8 mouse cellular contexts compared by ENCODE assay signal in the genomic region with DNA sequence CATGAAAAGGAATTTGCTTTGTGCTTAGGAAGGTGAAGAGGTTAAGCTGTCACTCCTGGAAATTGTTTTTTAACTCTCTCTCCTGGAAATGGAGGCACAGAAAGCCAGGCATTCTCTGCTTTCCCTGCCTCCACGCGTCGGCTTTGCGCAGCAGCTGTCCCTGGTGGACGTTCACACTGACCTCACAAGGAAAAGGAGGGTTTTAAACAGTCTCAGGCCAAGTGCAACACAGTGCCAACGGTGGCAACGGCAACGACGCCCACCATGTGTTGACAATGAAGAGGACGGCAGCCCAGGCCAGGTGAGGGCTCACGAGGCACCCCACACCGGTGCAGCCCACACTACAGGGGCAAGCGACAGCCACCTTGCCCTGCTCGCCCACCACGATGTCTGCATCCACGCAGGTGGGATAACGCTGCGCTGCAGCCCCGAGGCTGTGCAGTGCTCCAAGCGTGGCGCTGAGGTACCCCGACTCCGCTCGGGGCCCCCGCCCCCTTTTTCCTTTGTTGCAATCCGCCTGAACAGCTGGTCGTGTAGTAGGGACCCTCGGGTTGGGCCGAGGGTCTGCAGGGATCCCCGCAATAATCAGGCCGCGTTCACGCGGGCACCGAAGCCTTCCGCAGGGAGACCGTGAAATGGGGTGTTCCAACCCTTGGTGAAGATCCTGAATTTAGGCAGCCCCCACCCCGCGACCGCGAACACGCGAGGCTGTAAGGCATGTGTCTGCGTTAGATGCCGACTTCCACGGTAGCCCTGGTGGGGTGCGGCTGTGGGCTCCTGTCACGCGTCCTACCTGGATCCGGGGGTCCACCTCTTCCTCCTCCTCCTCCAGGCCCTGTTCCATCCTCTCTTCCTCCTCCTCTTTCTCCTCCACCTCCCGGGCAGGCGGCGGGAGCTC. TPM values are rescaled to one million over a fixed set of nuclear protein-coding genes. Genes with fewer than 3 reads are reported as not detected.
DNase-seq lines count a peak whose midpoint lies in the region; ATAC-seq and TF ChIP-seq lines count a peak whose summit lies in the region.

No protein-coding gene starts in this region.

- peak overlapping the region; percentile 90 for H3K9ac ChIP-seq in heart, embryonic 12.5 days
- H3K9ac ChIP-seq in kidney, embryonic 15.5 days: peak overlapping the region; percentile 68
- peak overlapping the region; percentile 84 for H3K9ac ChIP-seq in stomach, postnatal 0 days (ENCODE audit: low read length)

- H3K4me1 ChIP-seq in heart, embryonic 12.5 days (replicated peaks): peaks cover 49% of the 10 kb centered on the region
- H3K4me1 ChIP-seq in kidney, embryonic 15.5 days: peaks cover 47% of the 10 kb centered on the region
- H3K4me1 ChIP-seq in midbrain, embryonic 10.5 days: peaks cover 30% of the 10 kb centered on the region
- no peaks in the 10 kb centered on the region; the same call in 1 of the 2 replicates for H3K4me1 ChIP-seq in stomach, postnatal 0 days (replicated peaks; ENCODE audit: control insufficient read depth, insufficient read depth)

- H3K27me3 ChIP-seq in heart, embryonic 12.5 days (replicated peaks): no peaks in the 10 kb centered on the region
- no peaks in the 10 kb centered on the region for H3K27me3 ChIP-seq in kidney, embryonic 15.5 days
- H3K27me3 ChIP-seq in midbrain, embryonic 10.5 days (ENCODE audit: low read depth, poor library complexity, severe bottlenecking): peaks cover 46% of the 10 kb centered on the region
- H3K27me3 ChIP-seq in stomach, postnatal 0 days (ENCODE audit: control insufficient read depth, insufficient read depth, low read length): no peaks in the 10 kb centered on the region

- no peaks in the 10 kb centered on the region for H3K9me3 ChIP-seq in heart, embryonic 12.5 days (replicated peaks)
- H3K9me3 ChIP-seq in kidney, embryonic 15.5 days (replicated peaks): no peaks in the 10 kb centered on the region
- no peaks in the 10 kb centered on the region for H3K9me3 ChIP-seq in midbrain, embryonic 10.5 days (replicated peaks)
- H3K9me3 ChIP-seq in stomach, postnatal 0 days (ENCODE audit: control insufficient read depth, low read length): no peaks in the 10 kb centered on the region

- peak; percentile 33 for ATAC-seq in heart, embryonic 12.5 days (ENCODE audit: insufficient number of reproducible peaks, low FRiP score)
- ATAC-seq in kidney, embryonic 15.5 days (replicated peaks; ENCODE audit: low FRiP score): peak; percentile 52
- ATAC-seq in stomach, postnatal 0 days (ENCODE audit: low FRiP score, low TSS enrichment): peak; percentile 39

- H3K36me3 ChIP-seq in heart, embryonic 12.5 days: no peaks in the 10 kb centered on the region
- H3K36me3 ChIP-seq in kidney, embryonic 15.5 days: no peaks in the 10 kb centered on the region
- H3K36me3 ChIP-seq in midbrain, embryonic 10.5 days: no peaks in the 10 kb centered on the region
- H3K36me3 ChIP-seq in stomach, postnatal 0 days (ENCODE audit: control insufficient read depth, insufficient read depth, low read length): no peaks in the 10 kb centered on the region

- H3K4me3 ChIP-seq in heart, embryonic 12.5 days: peak overlapping the region; percentile 87
- H3K4me3 ChIP-seq in kidney, embryonic 15.5 days (replicated peaks): peak overlapping the region; percentile 70
- H3K4me3 ChIP-seq in midbrain, embryonic 10.5 days: peak overlapping the region; percentile 86
- H3K4me3 ChIP-seq in stomach, postnatal 0 days (ENCODE audit: low read depth, low read length): peak overlapping the region; percentile 80

- no peak for TF ChIP-seq EP300 in stomach, postnatal 0 days (optimal IDR thresholded peaks at IDR 0.05)

- peak overlapping the region; percentile 93 for H3K4me2 ChIP-seq in heart, embryonic 12.5 days
- H3K4me2 ChIP-seq in kidney, embryonic 15.5 days: peak overlapping the region; percentile 98
- H3K4me2 ChIP-seq in stomach, postnatal 0 days (replicated peaks; ENCODE audit: low read depth): peak overlapping the region; percentile 71

- 1% methylated on average over 53 of the region's 53 CpGs for WGBS in heart, embryonic 12.5 days
- under 1% methylated on average over 53 of the region's 53 CpGs for WGBS in kidney, embryonic 15.5 days
- 2% methylated on average over 53 of the region's 53 CpGs for WGBS in midbrain, embryonic 10.5 days
- WGBS in stomach, postnatal 0 days: 3% methylated on average over 52 of the region's 53 CpGs

- TF ChIP-seq CTCF in stomach, postnatal 0 days (IDR thresholded peaks at IDR 0.05; ENCODE audit: low read depth): peak; percentile 41

- H3K27ac ChIP-seq in heart, embryonic 12.5 days (ENCODE audit: poor library complexity, severe bottlenecking): peak overlapping the region; percentile 46; the same call in 1 of the 2 replicates
- peak overlapping the region; percentile 75 for H3K27ac ChIP-seq in kidney, embryonic 15.5 days
- peak overlapping the region; percentile 88 for H3K27ac ChIP-seq in midbrain, embryonic 10.5 days (replicated peaks)
- peak overlapping the region; percentile 70 for H3K27ac ChIP-seq in stomach, postnatal 0 days (replicated peaks)

- DNase-seq in adrenal gland, postnatal 10 days: peak; percentile 55
- no peak for DNase-seq in adrenal gland, postnatal 4 days (ENCODE audit: low spot score in 2 of 2)
- DNase-seq in A20 (ENCODE audit: low read depth, low spot score): peak; percentile 67
- DNase-seq in cerebellum, adult 9-10 months: peak; percentile 77
- peak; percentile 51 for DNase-seq in midbrain, embryonic 10.5 days (ENCODE audit: low spot score)
- peak; percentile 33 for DNase-seq in stomach, postnatal 0 days (ENCODE audit: low spot score)

RNA-seq across cellular contexts. Expression of gene Sh3bp5, which starts 0.6 kb away (rescaled TPM):
- 100 to 1,000 TPM; 107 to 135 TPM for total RNA-seq in adrenal gland, postnatal 10 days (2021)
- 100 to 1,000 TPM; 136 to 140 TPM for total RNA-seq in adrenal gland, postnatal 4 days (2021)
- polyA plus RNA-seq in heart, embryonic 12.5 days (2016; fragmentation: Nextera tagmentation; extraction: Ambion mirVana): 29.9 and 30.2 TPM in 2 replicates
- 30.2 and 33.1 TPM in 2 replicates for polyA plus RNA-seq in kidney, embryonic 15.5 days (2015; fragmentation: Nextera tagmentation; extraction: Ambion mirVana)
- 17.3 and 22.8 TPM in 2 replicates for polyA plus RNA-seq in midbrain, embryonic 10.5 days (2016; fragmentation: Nextera tagmentation; extraction: Ambion mirVana)
- 9.9 and 10.9 TPM in 2 replicates for polyA plus RNA-seq in stomach, postnatal 0 days (2015; fragmentation: Nextera tagmentation; extraction: Ambion mirVana)

RNA-seq across cellular contexts. Expression of gene Eaf1, which starts 58.9 kb away (rescaled TPM):
- total RNA-seq in adrenal gland, postnatal 10 days (2021): 10 to 100 TPM; 30.9 to 38.7 TPM
- 10 to 100 TPM; 34.9 to 40.3 TPM for total RNA-seq in adrenal gland, postnatal 4 days (2021)
- polyA plus RNA-seq in heart, embryonic 12.5 days (2016; fragmentation: Nextera tagmentation; extraction: Ambion mirVana): 20.1 and 20.9 TPM in 2 replicates
- polyA plus RNA-seq in kidney, embryonic 15.5 days (2015; fragmentation: Nextera tagmentation; extraction: Ambion mirVana): 23.8 and 25.7 TPM in 2 replicates
- polyA plus RNA-seq in midbrain, embryonic 10.5 days (2016; fragmentation: Nextera tagmentation; extraction: Ambion mirVana): 21.6 and 21.8 TPM in 2 replicates
- 10.5 and 11.9 TPM in 2 replicates for polyA plus RNA-seq in stomach, postnatal 0 days (2015; fragmentation: Nextera tagmentation; extraction: Ambion mirVana)

RNA-seq across cellular contexts. Expression of gene Mettl6, which starts 59.6 kb away (rescaled TPM):
- total RNA-seq in adrenal gland, postnatal 10 days (2021): 10 to 100 TPM; 19.7 to 24.1 TPM
- 10 to 100 TPM; 36.3 to 40.2 TPM for total RNA-seq in adrenal gland, postnatal 4 days (2021)
- polyA plus RNA-seq in heart, embryonic 12.5 days (2016; fragmentation: Nextera tagmentation; extraction: Ambion mirVana): 46.4 and 49.7 TPM in 2 replicates
- 58.4 and 63.5 TPM in 2 replicates for polyA plus RNA-seq in kidney, embryonic 15.5 days (2015; fragmentation: Nextera tagmentation; extraction: Ambion mirVana)
- polyA plus RNA-seq in midbrain, embryonic 10.5 days (2016; fragmentation: Nextera tagmentation; extraction: Ambion mirVana): 80.7 and 81.5 TPM in 2 replicates
- 29.4 and 31.9 TPM in 2 replicates for polyA plus RNA-seq in stomach, postnatal 0 days (2015; fragmentation: Nextera tagmentation; extraction: Ambion mirVana)

Comparison
In these comparisons a context has a peak if more than half of its experiments do, and no peak if none do; other contexts are left out.
1. DNase-seq: peak in adrenal gland, postnatal 10 days (single experiment), A20 (single experiment), cerebellum, adult 9-10 months (single experiment), midbrain, embryonic 10.5 days (single experiment) and stomach, postnatal 0 days (single experiment); none in adrenal gland, postnatal 4 days (0 of 2).
2. Peak in every context shown above with its lines, with median percentiles within 50 percentile points of each other: ATAC-seq, H3K27ac ChIP-seq, H3K4me2 ChIP-seq, H3K4me3 ChIP-seq and H3K9ac ChIP-seq.